Mouse (Mus musculus) lung, postnatal 0 days (tissue): Measurements from ENCODE around the gene Helz. TPM values are rescaled to one million over a fixed set of nuclear protein-coding genes. Genes with fewer than 3 reads are reported as not detected.

Experiments used
- ATAC-seq: fragments of 200-750 bp; cut with Nextera tagmentation; 2 replicates; pipeline ENCODE4 v1.8.0; 2017; ENCODE audit warnings: moderate library complexity
- DNase-seq: peaks from one replicate; pipeline ENCODE4 v3.0.0-alpha.2; 2016; ENCODE audit warnings: low spot score
- H3K27ac ChIP-seq: fragments of 300-500 bp; sonication (generic); 2 replicates; pipeline ENCODE4 v1.5.1; 2014; ENCODE audit warnings: antibody characterized with exemption, mild to moderate bottlenecking, low read length, mixed read lengths
- H3K27me3 ChIP-seq: fragments of 300-500 bp; sonication (generic); replicated peaks from 2 replicates; pipeline ENCODE4 v1.6.1; 2014; ENCODE audit warnings: low read length, mixed read lengths; ENCODE audit not compliant: insufficient read depth
- H3K36me3 ChIP-seq: fragments of 300-500 bp; sonication (generic); 2 replicates; pipeline ENCODE4 v1.6.1; 2014; ENCODE audit warnings: low read length, mixed read lengths; ENCODE audit not compliant: insufficient read depth
- H3K4me1 ChIP-seq: fragments of 300-500 bp; sonication (generic); 2 replicates; pipeline ENCODE4 v1.6.1; 2014; ENCODE audit warnings: antibody characterized with exemption, low read depth, low read length, mixed read lengths; ENCODE audit not compliant: insufficient read depth
- H3K4me2 ChIP-seq: fragments of 300-500 bp; sonication (generic); replicated peaks from 2 replicates; pipeline ENCODE4 v1.6.1; 2014; ENCODE audit warnings: low read depth, mild to moderate bottlenecking, low read length, moderate library complexity, mixed read lengths
- H3K4me3 ChIP-seq: fragments of 300-500 bp; sonication (generic); 2 replicates; pipeline ENCODE4 v1.5.1; 2014; ENCODE audit warnings: low read depth, low read length
- H3K9ac ChIP-seq: fragments of 300-500 bp; sonication (generic); replicated peaks from 2 replicates; pipeline ENCODE4 v1.6.1; 2014; ENCODE audit warnings: low read depth, mild to moderate bottlenecking
- H3K9me3 ChIP-seq: fragments of 300-500 bp; sonication (generic); 2 replicates; pipeline ENCODE4 v1.6.1; 2016; ENCODE audit warnings: low read length, mixed read lengths
- CTCF ChIP-seq: IDR thresholded peaks from 2 replicates; pipeline ENCODE4 v1.5.1; 2016; ENCODE audit warnings: antibody characterized with exemption, mild to moderate bottlenecking
- EP300 ChIP-seq: IDR thresholded peaks from 2 replicates; pipeline ENCODE4 v1.6.1; 2016; ENCODE audit warnings: antibody characterized with exemption, mild to moderate bottlenecking, control low read depth
- WGBS: fragments of 180-500 bp; shearing (Covaris S2); extraction: QIAGEN DNeasy Blood & Tissue Kit; methylation state at CpG from one replicate; pipeline ENCODE4 v1.1.7; 2014; 5-methylcytosine and 5-hydroxymethylcytosine counted together
- polyA plus RNA-seq: library from polyadenylated mRNA; unstranded; fragments of >200 nt; fragmentation: Nextera tagmentation; extraction: Ambion mirVana; gene quantifications from 2 replicates; pipeline ENCODE4 v1.2.1, GENCODE M21; 2015

Helz gene
- polyA plus RNA-seq, 1 experiment from 2014 or later: 8.4 TPM

DNA sequence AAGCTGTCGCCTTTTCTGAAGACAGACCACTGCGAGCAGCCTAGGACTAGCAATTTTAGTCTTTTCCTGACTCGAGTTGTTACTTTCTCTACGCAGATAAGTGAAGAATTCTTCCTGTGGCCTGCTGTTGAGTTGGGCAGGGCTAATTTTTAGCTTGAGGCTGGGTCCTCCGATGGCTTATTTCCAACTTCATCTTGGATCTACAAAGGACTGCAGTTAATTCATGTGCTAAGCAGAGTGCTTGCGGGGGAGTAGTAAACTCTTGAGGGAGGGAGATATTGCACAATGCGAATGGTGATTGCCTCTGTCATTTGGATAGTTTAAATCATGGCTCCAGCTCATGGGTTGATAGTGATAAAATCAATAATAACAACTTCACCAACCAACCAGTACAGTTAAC, 103.7 kb downstream of the Helz start:
- Histone ChIP-seq H3K4me1 (peaks cover 4% of the 10 kb centered on the region; the same call in 1 of the 2 replicates), H3K9me3 (no peaks in the 10 kb centered on the region), H3K27ac (peak overlapping the region; percentile 54; the same call in 1 of the 2 replicates), H3K27me3 (no peaks in the 10 kb centered on the region), H3K4me2 (no peak overlapping the region), H3K9ac (no peak overlapping the region), H3K36me3 (peaks cover 12% of the 10 kb centered on the region; the same call in 1 of the 2 replicates), H3K4me3 (no peak overlapping the region)
- ATAC-seq (no peak), DNase-seq (no peak)
- 45% methylated on average over 7 of the region's 7 CpGs for WGBS
- TF ChIP-seq EP300 (no peak), CTCF (no peak)

GRCm38 (mm10) chr11:107652137-107652536, 104.4 kb downstream of the Helz start:
- no peaks in the 10 kb centered on the region for H3K27me3 ChIP-seq
- H3K9me3 ChIP-seq: no peaks in the 10 kb centered on the region
- H3K36me3 ChIP-seq: peaks cover 11% of the 10 kb centered on the region; the same call in 1 of the 2 replicates
- ATAC-seq (no peak), DNase-seq (no peak)
- no peak overlapping the region for H3K4me3 ChIP-seq
- H3K9ac ChIP-seq: no peak overlapping the region
- 49% methylated on average over 8 of the region's 8 CpGs for WGBS
- TF ChIP-seq CTCF (no peak), EP300 (no peak)
- H3K4me1 ChIP-seq: peaks cover 4% of the 10 kb centered on the region; the same call in 1 of the 2 replicates
- H3K4me2 ChIP-seq: no peak overlapping the region
- H3K27ac ChIP-seq: no peak overlapping the region

- H3K27ac ChIP-seq: no peak overlapping the region
- H3K9ac ChIP-seq: no peak overlapping the region
- H3K4me2 ChIP-seq: no peak overlapping the region
- no peak overlapping the region for H3K4me3 ChIP-seq
- ATAC-seq (no peak), DNase-seq (no peak)
- whole genome bisulfite sequencing: 86% methylated on average over 4 of the region's 4 CpGs
- TF ChIP-seq CTCF (no peak), EP300 (no peak)
- peaks cover 1% of the 10 kb centered on the region; the same call in 1 of the 2 replicates for H3K4me1 ChIP-seq
- peaks cover 5% of the 10 kb centered on the region; the same call in 1 of the 2 replicates for H3K36me3 ChIP-seq
- H3K9me3 ChIP-seq: no peaks in the 10 kb centered on the region
- no peaks in the 10 kb centered on the region for H3K27me3 ChIP-seq
Observed at GRCm38 (mm10) chr11:107655538-107655937, 107.8 kb downstream of the Helz start.

- no peaks in the 10 kb centered on the region for H3K4me1 ChIP-seq
- ATAC-seq (no peak), DNase-seq (no peak)
- no peaks in the 10 kb centered on the region for H3K27me3 ChIP-seq
- no peak overlapping the region for H3K4me2 ChIP-seq
- TF ChIP-seq EP300: no peak
- no peak for TF ChIP-seq CTCF
- 92% methylated on average over 5 of the region's 5 CpGs for WGBS
- H3K9me3 ChIP-seq: no peaks in the 10 kb centered on the region
- no peak overlapping the region for H3K27ac ChIP-seq
- peaks cover 10% of the 10 kb centered on the region; the same call in 1 of the 2 replicates for H3K36me3 ChIP-seq
- H3K4me3 ChIP-seq: no peak overlapping the region
- no peak overlapping the region for H3K9ac ChIP-seq
Observed at GRCm38 (mm10) chr11:107657117-107657516, 109.4 kb downstream of the Helz start.

DNA sequence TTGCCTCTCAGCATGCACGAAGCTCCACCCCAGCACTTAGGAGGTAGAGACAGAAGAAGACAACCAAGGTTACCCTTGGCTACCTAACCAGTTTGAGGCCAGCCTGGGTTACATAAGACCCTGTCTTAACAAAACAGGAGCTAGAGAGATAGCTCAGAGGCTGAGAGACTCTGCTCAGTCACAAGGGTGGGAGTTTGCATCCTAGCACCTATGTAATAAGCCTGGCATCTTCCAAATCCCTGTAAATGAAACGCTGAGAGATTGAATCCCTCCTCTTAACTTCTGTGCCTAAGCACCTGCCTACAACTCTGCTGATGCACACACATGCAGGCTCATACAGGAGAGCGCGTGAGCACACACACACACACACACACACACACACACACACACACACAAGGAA, 112.7 kb downstream of the Helz start:
- no peaks in the 10 kb centered on the region for H3K27me3 ChIP-seq
- ATAC-seq: no peak
- H3K36me3 ChIP-seq: peaks cover 30% of the 10 kb centered on the region
- WGBS: 92% methylated on average over 4 of the region's 4 CpGs
- no peak overlapping the region for H3K4me3 ChIP-seq
- H3K9me3 ChIP-seq: no peaks in the 10 kb centered on the region
- no peak for DNase-seq
- no peak overlapping the region for H3K4me2 ChIP-seq
- no peaks in the 10 kb centered on the region for H3K4me1 ChIP-seq
- no peak overlapping the region for H3K9ac ChIP-seq
- no peak overlapping the region for H3K27ac ChIP-seq
- no peak for TF ChIP-seq EP300
- no peak for TF ChIP-seq CTCF

- Histone ChIP-seq H3K36me3 (peaks cover 25% of the 10 kb centered on the region), H3K9ac (no peak overlapping the region), H3K4me1 (0 out of 2 replicates have a peak, but pooled peaks cover 5% of the 10 kb centered on the region), H3K4me3 (no peak overlapping the region), H3K9me3 (no peaks in the 10 kb centered on the region), H3K27me3 (no peaks in the 10 kb centered on the region), H3K27ac (no peak overlapping the region), H3K4me2 (no peak overlapping the region)
- no peak for DNase-seq
- ATAC-seq: no peak
- WGBS: 89% methylated on average over 5 of the region's 5 CpGs
- no peak for TF ChIP-seq EP300
- TF ChIP-seq CTCF: no peak
Observed at GRCm38 (mm10) chr11:107662666-107663065, 114.9 kb downstream of the Helz start.

- DNase-seq (peak; percentile 84), ATAC-seq (peak; percentile 90)
- WGBS: 48% methylated on average over 2 of the region's 2 CpGs
- H3K4me3 ChIP-seq: no peak overlapping the region
- no peak overlapping the region for H3K4me2 ChIP-seq
- peaks cover 29% of the 10 kb centered on the region for H3K36me3 ChIP-seq
- TF ChIP-seq CTCF: no peak
- TF ChIP-seq EP300: peak; percentile 95
- H3K27ac ChIP-seq: peak overlapping the region; percentile 32; the same call in 1 of the 2 replicates
- H3K4me1 ChIP-seq: 0 out of 2 replicates have a peak, but pooled peaks cover 5% of the 10 kb centered on the region
- H3K27me3 ChIP-seq: no peaks in the 10 kb centered on the region
- H3K9me3 ChIP-seq: no peaks in the 10 kb centered on the region
- H3K9ac ChIP-seq: no peak overlapping the region
Observed at GRCm38 (mm10) chr11:107667542-107667941, 119.8 kb downstream of the Helz start.
